Comparison of ENCODE assay signal across 22 mouse cellular contexts in genomic region chr2:118461480-118462165, GRCm38 (mm10). TPM values are rescaled to one million over a fixed set of nuclear protein-coding genes. Genes with fewer than 3 reads are reported as not detected.
DNase-seq lines count a peak whose midpoint lies in the region; ATAC-seq and TF ChIP-seq lines count a peak whose summit lies in the region.
"Had no signal": no experiment of that assay in that cellular context is flagged by ENCODE, and none has a peak within 500 bp of the region (broad histone marks: within the 10 kb centered on the region; RNA-seq: fewer than 3 reads in every experiment).

No protein-coding gene starts in this region.

- no peak for TF ChIP-seq EP300 in heart, postnatal 0 days (IDR thresholded peaks at IDR 0.05; ENCODE audit: low read depth)

- no peak overlapping the region for H3K4me2 ChIP-seq in heart, postnatal 0 days (ENCODE audit: low read depth, low read length)
- H3K4me2 ChIP-seq in lung, embryonic 16.5 days (ENCODE audit: low read depth, low read length), result no peak overlapping the region
- H3K4me2 ChIP-seq in embryonic facial prominence, embryonic 11.5 days (ENCODE audit: low read depth, low read length), result no peak overlapping the region
- H3K4me2 ChIP-seq: hindbrain, embryonic 14.5 days; intestine, embryonic 15.5 days; kidney, embryonic 15.5 days; neural tube, embryonic 15.5 days had no signal

- H3K27ac ChIP-seq in heart, postnatal 0 days (ENCODE audit: low read depth), result no peak overlapping the region
- H3K27ac ChIP-seq in lung, embryonic 16.5 days (ENCODE audit: low read length), result peak overlapping the region; percentile 74
- no peak overlapping the region for H3K27ac ChIP-seq in embryonic facial prominence, embryonic 11.5 days (replicated peaks; ENCODE audit: low read depth, low read length)
- H3K27ac ChIP-seq: forebrain, embryonic 10.5 days; hindbrain, embryonic 14.5 days; intestine, embryonic 15.5 days; kidney, embryonic 15.5 days; neural tube, embryonic 15.5 days had no signal

- H3K4me3 ChIP-seq in heart, postnatal 0 days (ENCODE audit: low read depth, low read length), result no peak overlapping the region
- no peak overlapping the region for H3K4me3 ChIP-seq in lung, embryonic 16.5 days (ENCODE audit: low read length)
- H3K4me3 ChIP-seq in embryonic facial prominence, embryonic 11.5 days (ENCODE audit: low read depth, low read length), result no peak overlapping the region
- H3K4me3 ChIP-seq: forebrain, embryonic 10.5 days; intestine, embryonic 15.5 days; kidney, embryonic 15.5 days; megakaryocyte, embryonic 14.5 days; neural tube, embryonic 15.5 days had no signal

- 0 out of 2 replicates have a peak, but pooled peaks have one; percentile 24 for ATAC-seq in heart, postnatal 0 days (ENCODE audit: insufficient read depth, low read depth)
- peak; percentile 91 for ATAC-seq in lung, embryonic 16.5 days (ENCODE audit: low read depth)
- peak; percentile 35; the same call in 1 of the 2 replicates for ATAC-seq in embryonic facial prominence, embryonic 11.5 days (replicated peaks; ENCODE audit: insufficient number of reproducible peaks, low FRiP score, low TSS enrichment, low read depth)
- ATAC-seq: forebrain, postnatal 0 days; intestine, embryonic 15.5 days; midbrain, embryonic 16.5 days had no signal

- peaks cover 4% of the 10 kb centered on the region; the same call in 1 of the 2 replicates for H3K4me1 ChIP-seq in heart, postnatal 0 days (ENCODE audit: control insufficient read depth, insufficient read depth)
- H3K4me1 ChIP-seq in lung, embryonic 16.5 days (replicated peaks; ENCODE audit: control insufficient read depth, insufficient read depth, low read length), result peaks cover 17% of the 10 kb centered on the region
- no peaks in the 10 kb centered on the region for H3K4me1 ChIP-seq in embryonic facial prominence, embryonic 11.5 days (ENCODE audit: control insufficient read depth, insufficient read depth, low read length)
- H3K4me1 ChIP-seq: intestine, embryonic 15.5 days; kidney, embryonic 15.5 days; megakaryocyte, embryonic 14.5 days had no signal

- H3K9me3 ChIP-seq in heart, postnatal 0 days (replicated peaks; ENCODE audit: control insufficient read depth, low read length), result no peaks in the 10 kb centered on the region
- H3K9me3 ChIP-seq in lung, embryonic 16.5 days (ENCODE audit: control insufficient read depth, low read length), result no peaks in the 10 kb centered on the region
- no peaks in the 10 kb centered on the region for H3K9me3 ChIP-seq in embryonic facial prominence, embryonic 11.5 days (replicated peaks; ENCODE audit: control insufficient read depth, low read length)
- H3K9me3 ChIP-seq: forebrain, embryonic 10.5 days; intestine, embryonic 15.5 days; kidney, embryonic 15.5 days; megakaryocyte, embryonic 14.5 days; neural tube, embryonic 15.5 days had no signal

- H3K36me3 ChIP-seq in heart, postnatal 0 days (replicated peaks; ENCODE audit: control insufficient read depth, insufficient read depth, low read length), result peaks cover 71% of the 10 kb centered on the region
- peaks cover 10% of the 10 kb centered on the region; the same call in 1 of the 2 replicates for H3K36me3 ChIP-seq in lung, embryonic 16.5 days (ENCODE audit: control insufficient read depth, insufficient read depth, low read length)
- no peaks in the 10 kb centered on the region for H3K36me3 ChIP-seq in embryonic facial prominence, embryonic 11.5 days (replicated peaks; ENCODE audit: control insufficient read depth, insufficient read depth, low read depth, low read length)

- H3K27me3 ChIP-seq in heart, postnatal 0 days (ENCODE audit: control insufficient read depth, insufficient read depth, low read length), result no peaks in the 10 kb centered on the region
- H3K27me3 ChIP-seq in lung, embryonic 16.5 days (ENCODE audit: control insufficient read depth, insufficient read depth, low read depth, low read length), result no peaks in the 10 kb centered on the region
- no peaks in the 10 kb centered on the region for H3K27me3 ChIP-seq in embryonic facial prominence, embryonic 11.5 days (ENCODE audit: control insufficient read depth, insufficient read depth, low read length)
- H3K27me3 ChIP-seq: intestine, embryonic 15.5 days; kidney, embryonic 15.5 days; megakaryocyte, embryonic 14.5 days; neural tube, embryonic 15.5 days had no signal

- no peak for DNase-seq in heart, postnatal 0 days (ENCODE audit: low spot score)
- no peak for DNase-seq in heart, postnatal 25 days (ENCODE audit: low spot score)
- DNase-seq in lung, postnatal 14 days, result no peak
- no peak for DNase-seq in embryonic facial prominence, embryonic 11.5 days (ENCODE audit: low spot score)
- peak; percentile 53 for DNase-seq in lung, postnatal 10 days
- DNase-seq in kidney, adult 18-20 months, result no peak
- DNase-seq in ovary, postnatal 36 days (ENCODE audit: low spot score), result no peak
- DNase-seq: adrenal gland, adult 2 months; B cell, adult 2 months; cerebellum, adult 9-10 months; forebrain, postnatal 0 days; kidney, postnatal 4 days; liver; thymus, postnatal 25 days had no signal

- WGBS in heart, postnatal 0 days, result 61% methylated on average over 16 of the region's 16 CpGs
- 41% methylated on average over 16 of the region's 16 CpGs for WGBS in lung, embryonic 16.5 days
- 68% methylated on average over 16 of the region's 16 CpGs for WGBS in embryonic facial prominence, embryonic 11.5 days

- no peak overlapping the region for H3K9ac ChIP-seq in heart, postnatal 0 days (replicated peaks; ENCODE audit: low read depth, low read length)
- H3K9ac ChIP-seq in lung, embryonic 16.5 days (ENCODE audit: low read length), result no peak overlapping the region
- H3K9ac ChIP-seq in embryonic facial prominence, embryonic 11.5 days (replicated peaks; ENCODE audit: low read length), result no peak overlapping the region
- H3K9ac ChIP-seq: forebrain, postnatal 0 days; hindbrain, embryonic 14.5 days; intestine, embryonic 15.5 days; kidney, embryonic 15.5 days; neural tube, embryonic 15.5 days had no signal

- intact Hi-C loops in heart, postnatal 25 days (cut with DNase I), result no loop called here

- TF ChIP-seq CTCF in heart, postnatal 0 days (IDR thresholded peaks at IDR 0.05; ENCODE audit: low read depth), result no peak

RNA-seq across cellular contexts. Expression of gene Srp14, which starts 17.9 kb away (rescaled TPM):
- total RNA-seq in heart, postnatal 0 days (2014; rRNA removed; ENCODE audit: low replicate concordance), result 123 and 141 TPM in 2 replicates
- polyA plus RNA-seq in heart, postnatal 0 days (2015; fragmentation: Nextera tagmentation; extraction: Ambion mirVana), result 210 and 219 TPM in 2 replicates
- 100 to 1,000 TPM; 107 to 116 TPM for total RNA-seq in heart, postnatal 25 days (2021)
- polyA plus RNA-seq in lung, embryonic 16.5 days (2015; fragmentation: Nextera tagmentation; extraction: Ambion mirVana), result 250 and 281 TPM in 2 replicates
- 244 and 259 TPM in 2 replicates for polyA plus RNA-seq in embryonic facial prominence, embryonic 11.5 days (2014; fragmentation: Nextera tagmentation; extraction: Ambion mirVana)

Comparison
In these comparisons a context has a peak if more than half of its experiments do, and no peak if none do; other contexts are left out.
1. ATAC-seq: peak in every context shown above with its lines; median percentile 91 in lung, embryonic 16.5 days; 35 in embryonic facial prominence, embryonic 11.5 days; 24 in heart, postnatal 0 days.